Comparison of ENCODE assay signal across 7 mouse cellular contexts in genomic region chr5:34761934-34762611, GRCm38 (mm10). TPM values are rescaled to one million over a fixed set of nuclear protein-coding genes. Genes with fewer than 3 reads are reported as not detected.
A peak's percentile ranks its signal among the peaks of the same experiment; 100 is the strongest.
DNase-seq lines count a peak whose midpoint lies in the region; ATAC-seq lines count a peak whose summit lies in the region.

No protein-coding gene starts in this region.

- peak; percentile 56 for DNase-seq in MEL-GATA-1-ER (ENCODE audit: extremely low read depth, low read depth)
- peak; percentile 59 for DNase-seq in forebrain, embryonic 10.5 days (ENCODE audit: extremely low spot score, low spot score)
- DNase-seq in kidney, postnatal 4 days = peak; percentile 33 to 63

- WGBS in forebrain, embryonic 10.5 days = under 1% methylated on average over 51 of the region's 54 CpGs
- under 1% methylated on average over 44 of the region's 54 CpGs for WGBS in heart, embryonic 16.5 days
- WGBS in liver, embryonic 15.5 days (ENCODE audit: insufficient replicate concordance) = under 1% methylated on average over 54 of the region's 54 CpGs
- WGBS in neural tube, embryonic 15.5 days = under 1% methylated on average over 40 of the region's 54 CpGs

- H3K27me3 ChIP-seq in forebrain, embryonic 10.5 days (ENCODE audit: poor library complexity, severe bottlenecking) = peaks cover 5% of the 10 kb centered on the region; the same call in 1 of the 2 replicates
- H3K27me3 ChIP-seq in heart, embryonic 16.5 days (ENCODE audit: control insufficient read depth, insufficient read depth, low read length) = no peaks in the 10 kb centered on the region
- peaks cover 10% of the 10 kb centered on the region; the same call in 1 of the 2 replicates for H3K27me3 ChIP-seq in liver, embryonic 15.5 days
- no peaks in the 10 kb centered on the region for H3K27me3 ChIP-seq in neural tube, embryonic 15.5 days (replicated peaks)

- peaks cover 2% of the 10 kb centered on the region; the same call in 1 of the 2 replicates for H3K4me1 ChIP-seq in brown adipose tissue, adult 24 weeks (ENCODE audit: control insufficient read depth, insufficient read depth, insufficient read length, low read length)
- H3K4me1 ChIP-seq in forebrain, embryonic 10.5 days = peaks cover 20% of the 10 kb centered on the region
- H3K4me1 ChIP-seq in heart, embryonic 16.5 days (ENCODE audit: control insufficient read depth, insufficient read depth, low read length) = peaks cover 12% of the 10 kb centered on the region
- H3K4me1 ChIP-seq in liver, embryonic 15.5 days (replicated peaks) = peaks cover 41% of the 10 kb centered on the region
- H3K4me1 ChIP-seq in neural tube, embryonic 15.5 days = peaks cover 28% of the 10 kb centered on the region

- peak overlapping the region; percentile 92 for H3K9ac ChIP-seq in heart, embryonic 16.5 days (ENCODE audit: low read length)
- H3K9ac ChIP-seq in liver, embryonic 15.5 days = peak overlapping the region; percentile 99
- peak overlapping the region; percentile 99 for H3K9ac ChIP-seq in neural tube, embryonic 15.5 days (replicated peaks)

- ATAC-seq in heart, embryonic 16.5 days (replicated peaks; ENCODE audit: extremely low read depth, insufficient read depth, low FRiP score) = peak; percentile 29
- ATAC-seq in liver, embryonic 15.5 days (ENCODE audit: insufficient read depth) = peak; percentile 52
- peak; percentile 56 for ATAC-seq in neural tube, embryonic 15.5 days (ENCODE audit: low FRiP score)

- peak overlapping the region; percentile 6; the same call in 1 of the 2 replicates for H3K27ac ChIP-seq in brown adipose tissue, adult 24 weeks (replicated peaks; ENCODE audit: low read depth, low read length)
- H3K27ac ChIP-seq in forebrain, embryonic 10.5 days = peak overlapping the region; percentile 95
- peak overlapping the region; percentile 93 for H3K27ac ChIP-seq in heart, embryonic 16.5 days (ENCODE audit: low read length)
- H3K27ac ChIP-seq in liver, embryonic 15.5 days (replicated peaks) = peak overlapping the region; percentile 89
- H3K27ac ChIP-seq in neural tube, embryonic 15.5 days (replicated peaks) = peak overlapping the region; percentile 94

- H3K4me3 ChIP-seq in brown adipose tissue, adult 24 weeks (ENCODE audit: insufficient read depth, low read depth, low read length) = peak overlapping the region; percentile 82
- H3K4me3 ChIP-seq in forebrain, embryonic 10.5 days = peak overlapping the region; percentile 100
- peak overlapping the region; percentile 88 for H3K4me3 ChIP-seq in heart, embryonic 16.5 days (ENCODE audit: low read length)
- peak overlapping the region; percentile 99 for H3K4me3 ChIP-seq in liver, embryonic 15.5 days (replicated peaks)
- H3K4me3 ChIP-seq in neural tube, embryonic 15.5 days (replicated peaks) = peak overlapping the region; percentile 99

- H3K9me3 ChIP-seq in forebrain, embryonic 10.5 days = no peaks in the 10 kb centered on the region; the same call in 1 of the 2 replicates
- H3K9me3 ChIP-seq in heart, embryonic 16.5 days (replicated peaks; ENCODE audit: control insufficient read depth, low read length) = no peaks in the 10 kb centered on the region
- H3K9me3 ChIP-seq in liver, embryonic 15.5 days (replicated peaks) = no peaks in the 10 kb centered on the region
- H3K9me3 ChIP-seq in neural tube, embryonic 15.5 days (replicated peaks) = no peaks in the 10 kb centered on the region

- H3K36me3 ChIP-seq in forebrain, embryonic 10.5 days (replicated peaks) = peaks cover 13% of the 10 kb centered on the region
- no peaks in the 10 kb centered on the region for H3K36me3 ChIP-seq in heart, embryonic 16.5 days (ENCODE audit: control insufficient read depth, insufficient read depth)
- H3K36me3 ChIP-seq in liver, embryonic 15.5 days (replicated peaks) = no peaks in the 10 kb centered on the region
- H3K36me3 ChIP-seq in neural tube, embryonic 15.5 days = no peaks in the 10 kb centered on the region

- peak overlapping the region; percentile 95 for H3K4me2 ChIP-seq in heart, embryonic 16.5 days (ENCODE audit: low read depth, low read length)
- H3K4me2 ChIP-seq in liver, embryonic 15.5 days = peak overlapping the region; percentile 97
- peak overlapping the region; percentile 91 for H3K4me2 ChIP-seq in neural tube, embryonic 15.5 days

RNA-seq across cellular contexts. Expression of gene Htt, which starts 0.5 kb away (rescaled TPM):
- polyA plus RNA-seq in brown adipose tissue, adult 24 weeks (2012; ENCODE audit: insufficient read depth, insufficient read length, missing spikeins) = 5.8 and 6.9 TPM in 2 replicates
- 16.5 and 19.2 TPM in 2 replicates for polyA plus RNA-seq in forebrain, embryonic 10.5 days (2016; fragmentation: Nextera tagmentation; extraction: Ambion mirVana)
- 7.4 and 7.8 TPM in 2 replicates for polyA plus RNA-seq in heart, embryonic 16.5 days (2015; fragmentation: Nextera tagmentation; extraction: Ambion mirVana)
- polyA plus RNA-seq in liver, embryonic 15.5 days (2015; fragmentation: Nextera tagmentation; extraction: Ambion mirVana) = 4.8 and 6.1 TPM in 2 replicates
- 13.5 and 14.0 TPM in 2 replicates for polyA plus RNA-seq in neural tube, embryonic 15.5 days (2015; fragmentation: Nextera tagmentation; extraction: Ambion mirVana)

Comparison
In these comparisons a context has a peak if more than half of its experiments do, and no peak if none do; other contexts are left out.
1. Peak in every context shown above with its lines: DNase-seq, ATAC-seq, H3K4me3 ChIP-seq and H3K27ac ChIP-seq.
2. H3K27ac ChIP-seq: peak in every context shown above with its lines; median percentile 95 in forebrain, embryonic 10.5 days; 94 in neural tube, embryonic 15.5 days; 93 in heart, embryonic 16.5 days; 89 in liver, embryonic 15.5 days; 6 in brown adipose tissue, adult 24 weeks.